Mouse (Mus musculus): ENCODE results near the gene Hepacam. TPM values are rescaled to one million over a fixed set of nuclear protein-coding genes. Genes with fewer than 3 reads are reported as not detected.
A peak's percentile ranks its signal among the peaks of the same experiment; 100 is the strongest.

Hepacam gene
- polyA plus RNA-seq, 1 experiment from 2014 or later, result not detected

- ATAC-seq (ENCODE audit: low FRiP score), result peak; percentile 36
Observed at GRCm38 (mm10) chr9:37358713-37359330, 8.3 kb upstream of the Hepacam start.

GRCm38 (mm10) chr9:37359331-37360220, 7.6 kb upstream of the Hepacam start:
- DNase-seq (ENCODE audit: low spot score, missing footprints) (peak; percentile 94), ATAC-seq (ENCODE audit: low FRiP score) (peak; percentile 89)
- peak overlapping the region; percentile 3; the same call in 1 of the 2 replicates for H3K4me2 ChIP-seq
- H3K27ac ChIP-seq (ENCODE audit: low read depth, low read length), result peak overlapping the region; percentile 90
- no peaks in the 10 kb centered on the region for H3K9me3 ChIP-seq (ENCODE audit: control insufficient read depth, low read length)
- peak overlapping the region; percentile 36; the same call in 1 of the 2 replicates for H3K9ac ChIP-seq (ENCODE audit: low read length)
- H3K4me1 ChIP-seq (ENCODE audit: control insufficient read depth, insufficient read depth, low read length), result peaks cover 24% of the 10 kb centered on the region
- H3K4me3 ChIP-seq (ENCODE audit: low read depth, low read length), result no peak overlapping the region
- H3K36me3 ChIP-seq (ENCODE audit: control insufficient read depth, insufficient read depth, low read length), result no peaks in the 10 kb centered on the region
- no peaks in the 10 kb centered on the region for H3K27me3 ChIP-seq (ENCODE audit: control insufficient read depth, insufficient read depth, low read length)
- 11% methylated on average over 6 of the region's 6 CpGs for WGBS

More at GRCm38 (mm10) chr9:37358713-37359330, 8.3 kb upstream of the Hepacam start:
- no peak overlapping the region for H3K4me2 ChIP-seq
- H3K36me3 ChIP-seq (ENCODE audit: control insufficient read depth, insufficient read depth, low read length), result no peaks in the 10 kb centered on the region
- H3K27ac ChIP-seq (ENCODE audit: low read depth, low read length), result peak overlapping the region; percentile 90
- H3K4me1 ChIP-seq (ENCODE audit: control insufficient read depth, insufficient read depth, low read length), result peaks cover 24% of the 10 kb centered on the region
- H3K27me3 ChIP-seq (ENCODE audit: control insufficient read depth, insufficient read depth, low read length), result no peaks in the 10 kb centered on the region
- 57% methylated on average over 7 of the region's 7 CpGs for WGBS
- H3K9me3 ChIP-seq (ENCODE audit: control insufficient read depth, low read length), result no peaks in the 10 kb centered on the region
- H3K4me3 ChIP-seq (ENCODE audit: low read depth, low read length), result no peak overlapping the region
- peak; percentile 86 for DNase-seq (ENCODE audit: low spot score, missing footprints)
- H3K9ac ChIP-seq (ENCODE audit: low read length), result no peak overlapping the region

- Histone ChIP-seq H3K4me2 (no peak overlapping the region), H3K4me3 (ENCODE audit: low read depth, low read length) (no peak overlapping the region), H3K4me1 (ENCODE audit: control insufficient read depth, insufficient read depth, low read length) (peaks cover 24% of the 10 kb centered on the region), H3K9me3 (ENCODE audit: control insufficient read depth, low read length) (no peaks in the 10 kb centered on the region), H3K36me3 (ENCODE audit: control insufficient read depth, insufficient read depth, low read length) (no peaks in the 10 kb centered on the region), H3K27me3 (ENCODE audit: control insufficient read depth, insufficient read depth, low read length) (no peaks in the 10 kb centered on the region), H3K9ac (ENCODE audit: low read length) (no peak overlapping the region), H3K27ac (ENCODE audit: low read depth, low read length) (no peak overlapping the region)
- ATAC-seq (ENCODE audit: low FRiP score) (no peak), DNase-seq (ENCODE audit: low spot score, missing footprints) (peak; percentile 41)
Observed at GRCm38 (mm10) chr9:37362084-37362483, 5.1 kb upstream of the Hepacam start.

GRCm38 (mm10) chr9:37362881-37363280, 4.3 kb upstream of the Hepacam start:
- Histone ChIP-seq H3K4me1 (ENCODE audit: control insufficient read depth, insufficient read depth, low read length) (peaks cover 24% of the 10 kb centered on the region), H3K36me3 (ENCODE audit: control insufficient read depth, insufficient read depth, low read length) (no peaks in the 10 kb centered on the region), H3K4me3 (ENCODE audit: low read depth, low read length) (no peak overlapping the region), H3K4me2 (no peak overlapping the region), H3K27ac (ENCODE audit: low read depth, low read length) (no peak overlapping the region), H3K9ac (ENCODE audit: low read length) (no peak overlapping the region), H3K9me3 (ENCODE audit: control insufficient read depth, low read length) (no peaks in the 10 kb centered on the region), H3K27me3 (ENCODE audit: control insufficient read depth, insufficient read depth, low read length) (no peaks in the 10 kb centered on the region)
- no peak for ATAC-seq (ENCODE audit: low FRiP score)
- WGBS, result 75% methylated on average over 1 of the region's 1 CpGs
- peak; percentile 79 for DNase-seq (ENCODE audit: low spot score, missing footprints)

- DNase-seq (ENCODE audit: low spot score, missing footprints) (peak; percentile 65), ATAC-seq (ENCODE audit: low FRiP score) (no peak)
- Histone ChIP-seq H3K4me2 (no peak overlapping the region), H3K9me3 (ENCODE audit: control insufficient read depth, low read length) (no peaks in the 10 kb centered on the region), H3K27ac (ENCODE audit: low read depth, low read length) (no peak overlapping the region), H3K4me3 (ENCODE audit: low read depth, low read length) (no peak overlapping the region), H3K4me1 (ENCODE audit: control insufficient read depth, insufficient read depth, low read length) (peaks cover 23% of the 10 kb centered on the region), H3K36me3 (ENCODE audit: control insufficient read depth, insufficient read depth, low read length) (no peaks in the 10 kb centered on the region), H3K27me3 (ENCODE audit: control insufficient read depth, insufficient read depth, low read length) (no peaks in the 10 kb centered on the region), H3K9ac (ENCODE audit: low read length) (no peak overlapping the region)
- 67% methylated on average over 3 of the region's 3 CpGs for WGBS
Observed at GRCm38 (mm10) chr9:37363551-37363950, 3.6 kb upstream of the Hepacam start.

GRCm38 (mm10) chr9:37364392-37364791, 2.8 kb upstream of the Hepacam start:
- WGBS, result 71% methylated on average over 3 of the region's 3 CpGs
- ATAC-seq (ENCODE audit: low FRiP score), result no peak
- peak; percentile 81 for DNase-seq (ENCODE audit: low spot score, missing footprints)

GRCm38 (mm10) chr9:37365706-37366105, 1.4 kb upstream of the Hepacam start:
- DNase-seq (ENCODE audit: low spot score, missing footprints) (peak; percentile 73), ATAC-seq (ENCODE audit: low FRiP score) (no peak)
- Histone ChIP-seq H3K4me2 (no peak overlapping the region), H3K9ac (ENCODE audit: low read length) (no peak overlapping the region), H3K4me1 (ENCODE audit: control insufficient read depth, insufficient read depth, low read length) (peaks cover 1% of the 10 kb centered on the region; the same call in 1 of the 2 replicates), H3K36me3 (ENCODE audit: control insufficient read depth, insufficient read depth, low read length) (no peaks in the 10 kb centered on the region), H3K4me3 (ENCODE audit: low read depth, low read length) (no peak overlapping the region), H3K27me3 (ENCODE audit: control insufficient read depth, insufficient read depth, low read length) (no peaks in the 10 kb centered on the region), H3K27ac (ENCODE audit: low read depth, low read length) (no peak overlapping the region), H3K9me3 (ENCODE audit: control insufficient read depth, low read length) (no peaks in the 10 kb centered on the region)
- 77% methylated on average over 5 of the region's 5 CpGs for WGBS

More at GRCm38 (mm10) chr9:37364392-37364791, 2.8 kb upstream of the Hepacam start:
- no peak overlapping the region for H3K4me2 ChIP-seq
- no peaks in the 10 kb centered on the region for H3K36me3 ChIP-seq (ENCODE audit: control insufficient read depth, insufficient read depth, low read length)
- peaks cover 14% of the 10 kb centered on the region for H3K4me1 ChIP-seq (ENCODE audit: control insufficient read depth, insufficient read depth, low read length)
- H3K27ac ChIP-seq (ENCODE audit: low read depth, low read length), result no peak overlapping the region
- no peak overlapping the region for H3K9ac ChIP-seq (ENCODE audit: low read length)
- H3K9me3 ChIP-seq (ENCODE audit: control insufficient read depth, low read length), result no peaks in the 10 kb centered on the region
- H3K27me3 ChIP-seq (ENCODE audit: control insufficient read depth, insufficient read depth, low read length), result no peaks in the 10 kb centered on the region
- no peak overlapping the region for H3K4me3 ChIP-seq (ENCODE audit: low read depth, low read length)

GRCm38 (mm10) chr9:37368081-37368830, 1.1 kb downstream of the Hepacam start:
- WGBS, result 87% methylated on average over 11 of the region's 11 CpGs
- Histone ChIP-seq H3K36me3 (ENCODE audit: control insufficient read depth, insufficient read depth, low read length) (no peaks in the 10 kb centered on the region), H3K27me3 (ENCODE audit: control insufficient read depth, insufficient read depth, low read length) (no peaks in the 10 kb centered on the region), H3K4me3 (ENCODE audit: low read depth, low read length) (no peak overlapping the region), H3K27ac (ENCODE audit: low read depth, low read length) (no peak overlapping the region), H3K4me1 (ENCODE audit: control insufficient read depth, insufficient read depth, low read length) (no peaks in the 10 kb centered on the region), H3K4me2 (no peak overlapping the region), H3K9me3 (ENCODE audit: control insufficient read depth, low read length) (no peaks in the 10 kb centered on the region), H3K9ac (ENCODE audit: low read length) (no peak overlapping the region)
- peak; percentile 57 for DNase-seq (ENCODE audit: low spot score, missing footprints)
- no peak for ATAC-seq (ENCODE audit: low FRiP score)
